18 mouse cellular contexts compared by ENCODE assay signal in genomic region chr3:108902038-108902437, GRCm38 (mm10). TPM values are rescaled to one million over a fixed set of nuclear protein-coding genes. Genes with fewer than 3 reads are reported as not detected.
DNase-seq lines count a peak whose midpoint lies in the region; ATAC-seq lines count a peak whose summit lies in the region.
"Had no signal": no experiment of that assay in that cellular context is flagged by ENCODE, and none has a peak within 500 bp of the region (broad histone marks: within the 10 kb centered on the region; RNA-seq: fewer than 3 reads in every experiment).

No protein-coding gene starts in this region.

- DNase-seq in heart, adult 11 months = peak; percentile 46
- peak; percentile 58 for DNase-seq in lung, postnatal 36 days
- no peak for DNase-seq in lung, adult 18-20 months
- DNase-seq in R1 (ENCODE audit: low read depth, low spot score) = peak; percentile 54
- peak; percentile 72 for DNase-seq in splenic B cell, adult 2 months (ENCODE audit: low read depth, low spot score)
- DNase-seq in adrenal gland, adult 2 months = no peak
- DNase-seq: cerebellum, adult 2 months; kidney, adult 2 months; left cerebral cortex, postnatal 4 days; spleen, adult 18-20 months had no signal

- H3K4me1 ChIP-seq in heart, embryonic 11.5 days (ENCODE audit: control insufficient read depth, insufficient read depth, low read length) = no peaks in the 10 kb centered on the region
- no peaks in the 10 kb centered on the region for H3K4me1 ChIP-seq in kidney, embryonic 16.5 days (ENCODE audit: insufficient read depth, low read length)

- no peaks in the 10 kb centered on the region for H3K27me3 ChIP-seq in heart, embryonic 11.5 days (ENCODE audit: control insufficient read depth, insufficient read depth, low read length)
- H3K27me3 ChIP-seq in splenic B cell, adult 2 months (ENCODE audit: control insufficient read depth, insufficient read depth, low read length, poor library complexity, severe bottlenecking) = no peaks in the 10 kb centered on the region
- no peaks in the 10 kb centered on the region for H3K27me3 ChIP-seq in kidney, embryonic 16.5 days (ENCODE audit: insufficient read depth, low read length)
- H3K27me3 ChIP-seq: megakaryocyte, embryonic 14.5 days had no signal

- H3K9ac ChIP-seq in heart, embryonic 11.5 days (ENCODE audit: low read depth, low read length) = no peak overlapping the region
- no peak overlapping the region for H3K9ac ChIP-seq in kidney, embryonic 16.5 days (replicated peaks; ENCODE audit: low read length)
- H3K9ac ChIP-seq: liver, embryonic 14.5 days had no signal

- H3K9me3 ChIP-seq in heart, embryonic 11.5 days (replicated peaks; ENCODE audit: control insufficient read depth, low read length) = no peaks in the 10 kb centered on the region
- H3K9me3 ChIP-seq in kidney, embryonic 16.5 days (ENCODE audit: low read length) = no peaks in the 10 kb centered on the region
- H3K9me3 ChIP-seq: megakaryocyte, embryonic 14.5 days had no signal

- H3K36me3 ChIP-seq in heart, embryonic 11.5 days (ENCODE audit: control insufficient read depth, insufficient read depth, low read length) = peaks cover 31% of the 10 kb centered on the region
- peaks cover 23% of the 10 kb centered on the region for H3K36me3 ChIP-seq in splenic B cell, adult 2 months (ENCODE audit: control insufficient read depth, insufficient read depth, low read length, poor library complexity, severe bottlenecking)
- peaks cover 41% of the 10 kb centered on the region for H3K36me3 ChIP-seq in kidney, embryonic 16.5 days (ENCODE audit: insufficient read depth, low read length)

- no peak for ATAC-seq in heart, embryonic 11.5 days (replicated peaks; ENCODE audit: insufficient number of reproducible peaks, low FRiP score, low TSS enrichment)
- no peak for ATAC-seq in kidney, embryonic 16.5 days (ENCODE audit: low FRiP score, low TSS enrichment)

- H3K4me2 ChIP-seq in heart, embryonic 11.5 days = no peak overlapping the region
- no peak overlapping the region for H3K4me2 ChIP-seq in kidney, embryonic 16.5 days (replicated peaks; ENCODE audit: low read depth, low read length)

- H3K27ac ChIP-seq in heart, embryonic 11.5 days (ENCODE audit: low read depth, low read length) = no peak overlapping the region
- no peak overlapping the region for H3K27ac ChIP-seq in kidney, embryonic 16.5 days (ENCODE audit: low read length)
- H3K27ac ChIP-seq: liver, embryonic 14.5 days had no signal

- H3K4me3 ChIP-seq in heart, embryonic 11.5 days (ENCODE audit: low read depth, low read length) = no peak overlapping the region
- no peak overlapping the region for H3K4me3 ChIP-seq in kidney, embryonic 16.5 days (ENCODE audit: low read length)
- H3K4me3 ChIP-seq: megakaryocyte, embryonic 14.5 days had no signal

- 49% methylated on average over 2 of the region's 2 CpGs for WGBS in heart, embryonic 11.5 days (ENCODE audit: insufficient replicate concordance)
- 57% methylated on average over 2 of the region's 2 CpGs for WGBS in kidney, embryonic 16.5 days

RNA-seq across cellular contexts. Expression of gene Prpf38b, which starts 9.5 kb away (rescaled TPM):
- polyA plus RNA-seq in heart, embryonic 11.5 days (2014; fragmentation: Nextera tagmentation; extraction: Ambion mirVana) = 53.8 and 56.4 TPM in 2 replicates
- polyA plus RNA-seq in kidney, embryonic 16.5 days (2015; fragmentation: Nextera tagmentation; extraction: Ambion mirVana) = 68.1 and 69.0 TPM in 2 replicates
- 10 to 100 TPM; 39.8 to 77.9 TPM for total RNA-seq in adrenal gland, adult 2 months (2021)
- polyA plus RNA-seq in adrenal gland, adult 2 months (2012; rRNA removed) = 108 and 117 TPM in 2 replicates

RNA-seq across cellular contexts. Expression of gene Fndc7, which starts 12.2 kb away (rescaled TPM):
- polyA plus RNA-seq in heart, embryonic 11.5 days (2014; fragmentation: Nextera tagmentation; extraction: Ambion mirVana) = not detected in 2 replicates
- polyA plus RNA-seq in kidney, embryonic 16.5 days (2015; fragmentation: Nextera tagmentation; extraction: Ambion mirVana) = 0.06 TPM in 1 of 2 replicates, not detected in the other
- total RNA-seq in adrenal gland, adult 2 months (2021) = 1 to 10 TPM in 1 of 2 experiments, under 1 TPM in 1; 0.35 to 1.1 TPM
- 0.19 and 0.25 TPM in 2 replicates for polyA plus RNA-seq in adrenal gland, adult 2 months (2012; rRNA removed)
- polyA plus RNA-seq: liver, embryonic 14.5 days had no signal

RNA-seq across cellular contexts. Expression of gene Henmt1, which starts 37.6 kb away (rescaled TPM):
- polyA plus RNA-seq in heart, embryonic 11.5 days (2014; fragmentation: Nextera tagmentation; extraction: Ambion mirVana) = 0.16 and 0.41 TPM in 2 replicates
- 0.37 and 0.45 TPM in 2 replicates for polyA plus RNA-seq in kidney, embryonic 16.5 days (2015; fragmentation: Nextera tagmentation; extraction: Ambion mirVana)
- not detected for total RNA-seq in adrenal gland, adult 2 months (2021)
- not detected in 2 replicates for polyA plus RNA-seq in adrenal gland, adult 2 months (2012; rRNA removed)
- total RNA-seq: heart, adult 8-10 months; heart, postnatal 25 days had no signal

RNA-seq across cellular contexts. Expression of gene Gm9857, which starts 38.2 kb away (rescaled TPM):
- polyA plus RNA-seq in heart, embryonic 11.5 days (2014; fragmentation: Nextera tagmentation; extraction: Ambion mirVana) = not detected in 2 replicates
- polyA plus RNA-seq in kidney, embryonic 16.5 days (2015; fragmentation: Nextera tagmentation; extraction: Ambion mirVana) = not detected in 2 replicates
- total RNA-seq in adrenal gland, adult 2 months (2021) = not detected
- not detected in 2 replicates for polyA plus RNA-seq in adrenal gland, adult 2 months (2012; rRNA removed)
- total RNA-seq: adrenal gland, postnatal 4 days; heart, adult 8-10 months; heart, postnatal 25 days; layer of hippocampus, postnatal 10 days had no signal
- polyA plus RNA-seq: liver, embryonic 14.5 days had no signal

Comparison
In these comparisons a context has a peak if more than half of its experiments do, and no peak if none do; other contexts are left out.
1. DNase-seq: peak in heart, adult 11 months (single experiment), lung, postnatal 36 days (single experiment), R1 (single experiment) and splenic B cell, adult 2 months (single experiment); none in lung, adult 18-20 months (0 of 2) and adrenal gland, adult 2 months (single experiment).